Mouse (Mus musculus): Measurements from ENCODE around the gene Grid2ip. TPM values are rescaled to one million over a fixed set of nuclear protein-coding genes. Genes with fewer than 3 reads are reported as not detected.

Gene Grid2ip
- polyA plus RNA-seq, 1 experiment from 2014 or later: not detected

DNA sequence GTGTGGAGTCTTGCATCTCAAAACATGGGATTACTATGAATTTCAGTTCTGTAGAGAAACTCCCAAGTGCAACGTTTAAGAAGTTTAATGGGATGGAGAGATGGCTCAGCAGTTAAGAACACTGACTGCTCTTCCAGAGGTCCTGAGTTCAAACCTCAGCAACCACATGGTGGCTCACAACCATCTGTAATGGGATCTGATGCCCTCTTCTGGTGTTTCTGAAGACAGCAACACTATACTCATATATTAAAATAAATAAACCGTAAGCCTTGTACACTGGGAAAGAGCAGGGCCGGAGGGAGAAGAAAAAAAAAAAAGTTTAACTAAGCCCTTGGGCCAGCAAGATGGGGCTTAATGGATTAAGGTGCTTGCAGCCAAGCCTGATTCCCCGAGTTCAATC lies 65.9 kb downstream of the Grid2ip start:
- no peak for ATAC-seq (ENCODE audit: low read depth)
- no peak overlapping the region for H3K4me2 ChIP-seq (ENCODE audit: low read depth, low read length)
- no peaks in the 10 kb centered on the region for H3K27me3 ChIP-seq (ENCODE audit: control insufficient read depth, insufficient read depth, low read depth, low read length)
- H3K4me1 ChIP-seq (ENCODE audit: control insufficient read depth, low read depth, low read length): no peaks in the 10 kb centered on the region
- WGBS (ENCODE audit: insufficient replicate concordance): 73% methylated on average over 4 of the region's 4 CpGs
- peaks cover 27% of the 10 kb centered on the region for H3K36me3 ChIP-seq (ENCODE audit: control insufficient read depth, insufficient read depth)
- no peak overlapping the region for H3K9ac ChIP-seq (ENCODE audit: low read depth, low read length)
- H3K4me3 ChIP-seq (ENCODE audit: low read depth, low read length): no peak overlapping the region
- H3K9me3 ChIP-seq (replicated peaks; ENCODE audit: control insufficient read depth, low read length): no peaks in the 10 kb centered on the region
- H3K27ac ChIP-seq (ENCODE audit: low read length): no peak overlapping the region

DNA sequence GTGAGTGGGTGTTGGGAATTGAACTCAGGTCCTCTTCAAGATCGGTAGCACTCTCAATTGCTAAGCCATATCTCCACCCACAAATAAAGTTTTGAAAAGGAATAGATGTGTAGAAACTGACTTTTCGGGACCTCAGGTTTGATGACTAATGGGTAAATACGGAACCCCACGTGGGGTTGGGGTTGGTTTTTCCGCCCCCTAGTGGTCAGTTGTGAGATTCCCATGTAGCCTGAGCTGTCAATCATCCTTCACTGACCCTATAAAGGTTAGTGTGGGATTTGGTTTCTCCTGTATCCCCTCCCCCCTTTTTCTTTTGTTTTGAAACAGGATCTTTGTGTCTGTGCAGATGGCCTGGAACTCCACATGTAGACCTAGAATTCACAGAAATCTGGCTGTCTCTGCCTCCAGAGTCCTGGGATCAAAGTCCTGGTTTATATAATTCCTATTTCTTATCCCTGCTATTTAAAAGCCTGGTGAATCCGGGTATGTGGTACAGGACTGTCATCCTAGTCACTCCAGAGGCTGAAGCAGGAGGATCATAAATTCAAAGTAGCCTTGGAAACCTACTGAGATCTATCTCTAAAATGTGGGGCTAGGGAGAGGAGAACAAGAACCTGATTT lies 66.9 kb downstream of the Grid2ip start:
- H3K9me3 ChIP-seq (replicated peaks; ENCODE audit: control insufficient read depth, low read length): no peaks in the 10 kb centered on the region
- H3K4me1 ChIP-seq (ENCODE audit: control insufficient read depth, low read depth, low read length): no peaks in the 10 kb centered on the region
- H3K27me3 ChIP-seq (ENCODE audit: control insufficient read depth, insufficient read depth, low read depth, low read length): no peaks in the 10 kb centered on the region
- no peak overlapping the region for H3K4me3 ChIP-seq (ENCODE audit: low read depth, low read length)
- no peak overlapping the region for H3K27ac ChIP-seq (ENCODE audit: low read length)
- H3K36me3 ChIP-seq (ENCODE audit: control insufficient read depth, insufficient read depth): peaks cover 18% of the 10 kb centered on the region
- no peak overlapping the region for H3K4me2 ChIP-seq (ENCODE audit: low read depth, low read length)
- WGBS (ENCODE audit: insufficient replicate concordance): 12% methylated on average over 6 of the region's 6 CpGs
- H3K9ac ChIP-seq (ENCODE audit: low read depth, low read length): no peak overlapping the region
- peak; percentile 48; the same call in 1 of the 2 replicates for ATAC-seq (ENCODE audit: low read depth)

DNA sequence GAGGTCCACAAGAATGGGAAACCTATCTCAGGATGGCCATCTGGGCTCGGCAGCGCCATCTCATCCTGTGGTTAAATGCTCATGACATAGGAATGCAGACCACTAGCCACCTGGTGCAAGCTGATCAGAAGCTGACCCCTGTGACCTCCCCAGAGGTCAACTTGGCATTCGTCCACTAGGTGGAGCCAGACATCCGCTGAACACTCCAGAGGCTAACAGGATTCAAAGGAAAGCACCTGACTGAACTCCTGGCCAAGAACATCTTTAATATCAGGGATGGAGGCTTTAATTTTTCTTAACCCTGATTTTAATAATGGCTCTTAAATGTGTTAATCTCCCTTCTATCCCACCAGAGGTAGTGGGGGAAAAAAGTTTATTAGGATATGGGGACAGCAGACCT lies 77.3 kb downstream of the Grid2ip start:
- Histone ChIP-seq H3K4me2 (ENCODE audit: low read depth, low read length) (no peak overlapping the region), H3K27ac (ENCODE audit: low read length) (no peak overlapping the region), H3K9me3 (replicated peaks; ENCODE audit: control insufficient read depth, low read length) (no peaks in the 10 kb centered on the region), H3K27me3 (ENCODE audit: control insufficient read depth, insufficient read depth, low read depth, low read length) (no peaks in the 10 kb centered on the region), H3K9ac (ENCODE audit: low read depth, low read length) (no peak overlapping the region), H3K4me3 (ENCODE audit: low read depth, low read length) (no peak overlapping the region), H3K4me1 (ENCODE audit: control insufficient read depth, low read depth, low read length) (no peaks in the 10 kb centered on the region), H3K36me3 (ENCODE audit: control insufficient read depth, insufficient read depth) (no peaks in the 10 kb centered on the region)
- ATAC-seq (ENCODE audit: low read depth): peak; percentile 53; the same call in 1 of the 2 replicates
- WGBS (ENCODE audit: insufficient replicate concordance): 0% methylated on average over 4 of the region's 4 CpGs

DNA sequence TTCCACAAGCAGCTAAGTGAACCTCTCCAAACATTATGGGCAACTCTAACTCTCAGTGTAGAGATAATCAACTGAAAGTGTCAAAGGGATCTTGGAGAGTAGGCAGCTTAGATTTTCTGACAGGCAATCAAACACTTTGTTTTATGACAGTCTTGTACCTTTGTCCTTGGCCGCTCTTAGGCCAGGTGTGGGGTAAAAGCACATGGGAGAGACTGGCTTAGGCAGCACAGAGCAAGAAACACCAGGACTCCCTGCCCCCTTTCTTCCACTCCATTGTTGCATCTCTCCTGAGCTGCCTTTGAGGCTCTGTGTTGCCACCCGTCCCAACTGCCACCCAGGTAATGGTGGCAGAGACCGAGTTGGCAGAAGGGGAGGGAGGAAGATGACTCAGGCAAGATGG lies 84.2 kb downstream of the Grid2ip start:
- H3K27me3 ChIP-seq (ENCODE audit: control insufficient read depth, insufficient read depth, low read depth, low read length): no peaks in the 10 kb centered on the region
- H3K4me3 ChIP-seq (ENCODE audit: low read depth, low read length): no peak overlapping the region
- no peaks in the 10 kb centered on the region for H3K36me3 ChIP-seq (ENCODE audit: control insufficient read depth, insufficient read depth)
- no peak overlapping the region for H3K27ac ChIP-seq (ENCODE audit: low read length)
- no peak overlapping the region for H3K4me2 ChIP-seq (ENCODE audit: low read depth, low read length)
- H3K9ac ChIP-seq (ENCODE audit: low read depth, low read length): no peak overlapping the region
- ATAC-seq (ENCODE audit: low read depth): no peak
- WGBS (ENCODE audit: insufficient replicate concordance): 58% methylated on average over 3 of the region's 3 CpGs
- no peaks in the 10 kb centered on the region for H3K4me1 ChIP-seq (ENCODE audit: control insufficient read depth, low read depth, low read length)
- no peaks in the 10 kb centered on the region for H3K9me3 ChIP-seq (replicated peaks; ENCODE audit: control insufficient read depth, low read length)

DNA sequence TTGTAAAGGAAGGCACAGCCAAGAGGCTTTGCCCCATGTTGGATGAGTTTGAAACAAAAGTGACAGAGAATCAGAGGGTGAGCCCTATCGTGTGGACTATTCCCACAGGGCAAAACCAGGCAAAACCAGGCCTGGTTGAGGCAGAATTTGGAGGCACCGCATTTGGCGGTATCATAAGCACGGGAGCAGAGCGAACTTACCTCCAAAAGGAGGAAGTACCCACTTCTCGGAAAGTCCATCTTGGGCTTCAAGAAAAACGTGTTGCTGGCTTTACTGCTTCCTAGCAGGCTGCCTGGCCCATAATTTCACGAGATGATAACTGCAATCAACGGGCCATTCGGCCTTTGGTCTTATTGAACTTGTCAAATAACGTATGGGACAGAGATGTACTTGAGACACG lies 84.6 kb downstream of the Grid2ip start:
- ATAC-seq (ENCODE audit: low read depth): no peak
- H3K4me1 ChIP-seq (ENCODE audit: control insufficient read depth, low read depth, low read length): no peaks in the 10 kb centered on the region
- H3K27me3 ChIP-seq (ENCODE audit: control insufficient read depth, insufficient read depth, low read depth, low read length): no peaks in the 10 kb centered on the region
- no peaks in the 10 kb centered on the region for H3K9me3 ChIP-seq (replicated peaks; ENCODE audit: control insufficient read depth, low read length)
- no peak overlapping the region for H3K9ac ChIP-seq (ENCODE audit: low read depth, low read length)
- no peak overlapping the region for H3K27ac ChIP-seq (ENCODE audit: low read length)
- WGBS (ENCODE audit: insufficient replicate concordance): 52% methylated on average over 12 of the region's 12 CpGs
- H3K4me2 ChIP-seq (ENCODE audit: low read depth, low read length): no peak overlapping the region
- H3K4me3 ChIP-seq (ENCODE audit: low read depth, low read length): no peak overlapping the region
- no peaks in the 10 kb centered on the region for H3K36me3 ChIP-seq (ENCODE audit: control insufficient read depth, insufficient read depth)

Other genes starting within 250 kb of the Grid2ip start
- gene Rnf216, start 244.3 kb upstream of the Grid2ip start, polyA plus RNA-seq (2015; fragmentation: Nextera tagmentation; extraction: Ambion mirVana): 14.3 and 14.6 TPM in 2 replicates
- gene Olfr718-ps1, start 209.8 kb upstream of the Grid2ip start, polyA plus RNA-seq (2015; fragmentation: Nextera tagmentation; extraction: Ambion mirVana): not detected in 2 replicates
- 1.4 and 1.5 TPM in 2 replicates for gene Rbak, start 176.6 kb upstream of the Grid2ip start, polyA plus RNA-seq (2015; fragmentation: Nextera tagmentation; extraction: Ambion mirVana)
- not detected in 2 replicates for gene Spdye4b, start 176.3 kb upstream of the Grid2ip start, polyA plus RNA-seq (2015; fragmentation: Nextera tagmentation; extraction: Ambion mirVana)
- gene Spdye4a, start 130.4 kb upstream of the Grid2ip start, polyA plus RNA-seq (2015; fragmentation: Nextera tagmentation; extraction: Ambion mirVana): not detected in 2 replicates
- 2.0 and 2.1 TPM in 2 replicates for gene Zfp12, start 122.2 kb upstream of the Grid2ip start, polyA plus RNA-seq (2015; fragmentation: Nextera tagmentation; extraction: Ambion mirVana)
- gene Zfp316, start 87.3 kb upstream of the Grid2ip start, polyA plus RNA-seq (2015; fragmentation: Nextera tagmentation; extraction: Ambion mirVana): 0.12 and 0.26 TPM in 2 replicates
- not detected in 2 replicates for gene Zfp853, start 63.7 kb upstream of the Grid2ip start, polyA plus RNA-seq (2015; fragmentation: Nextera tagmentation; extraction: Ambion mirVana)
- 16.6 and 16.8 TPM in 2 replicates for gene E130309D02Rik, start 42.0 kb upstream of the Grid2ip start, polyA plus RNA-seq (2015; fragmentation: Nextera tagmentation; extraction: Ambion mirVana)
- gene Zdhhc4, start 28.1 kb upstream of the Grid2ip start, polyA plus RNA-seq (2015; fragmentation: Nextera tagmentation; extraction: Ambion mirVana): 23.9 and 25.5 TPM in 2 replicates
- 145 and 150 TPM in 2 replicates for gene Kdelr2, start 46.5 kb downstream of the Grid2ip start, polyA plus RNA-seq (2015; fragmentation: Nextera tagmentation; extraction: Ambion mirVana)
- gene Daglb, start 107.2 kb downstream of the Grid2ip start, polyA plus RNA-seq (2015; fragmentation: Nextera tagmentation; extraction: Ambion mirVana): 7.3 and 7.7 TPM in 2 replicates
- gene Rac1, start 170.7 kb downstream of the Grid2ip start, polyA plus RNA-seq (2015; fragmentation: Nextera tagmentation; extraction: Ambion mirVana): 104 and 135 TPM in 2 replicates

All from liver, embryonic 16.5 days (tissue).